Mouse (Mus musculus) liver, adult 2 months (tissue): ENCODE data around the gene Cap2.

Source experiments
- CTCF ChIP-seq: fragments of 200-500 bp; IDR thresholded peaks from 2 replicates; pipeline ENCODE4 v1.5.1; 2011; ENCODE audit warnings: low read depth, low read length, control low read depth
- POLR2A ChIP-seq: fragments of 200-500 bp; IDR thresholded peaks from 2 replicates; pipeline ENCODE4 v1.6.1; 2011; ENCODE audit warnings: low read length, control low read depth; ENCODE audit not compliant: insufficient read depth; ENCODE audit errors: extremely low read depth

- no peak for TF ChIP-seq CTCF
- TF ChIP-seq POLR2A = no peak
Observed at GRCm38 (mm10) chr13:46619633-46620032, 118.0 kb downstream of the Cap2 start.
